Mouse (Mus musculus) midbrain, embryonic 14.5 days (tissue): ENCODE measurements around the gene Fbxl22. TPM values are rescaled to one million over a fixed set of nuclear protein-coding genes. Genes with fewer than 3 reads are reported as not detected.

Source experiments
- ATAC-seq: fragments of 200-750 bp; cut with Nextera tagmentation; 2 replicates; pipeline ENCODE4 v1.8.0; 2017; ENCODE audit warnings: moderate number of reproducible peaks, moderate library complexity; ENCODE audit not compliant: low FRiP score, low TSS enrichment
- DNase-seq: peaks from one replicate; pipeline ENCODE4 v3.0.0-alpha.2; 2015
- H3K27ac ChIP-seq: fragments of 300-500 bp; sonication (generic); replicated peaks from 2 replicates; pipeline ENCODE4 v1.5.1; 2014; ENCODE audit warnings: mild to moderate bottlenecking, low read depth, low read length, moderate library complexity
- H3K27me3 ChIP-seq: fragments of 300-500 bp; sonication (generic); 2 replicates; pipeline ENCODE4 v1.6.1; 2014; ENCODE audit warnings: low read length, control low read depth, mixed read lengths; ENCODE audit not compliant: control insufficient read depth, insufficient read depth
- H3K36me3 ChIP-seq: fragments of 300-500 bp; sonication (generic); 2 replicates; pipeline ENCODE4 v1.6.1; 2014; ENCODE audit warnings: low read length, control low read depth; ENCODE audit not compliant: control insufficient read depth, insufficient read depth
- H3K4me1 ChIP-seq: fragments of 300-500 bp; sonication (generic); 2 replicates; pipeline ENCODE4 v1.6.1; 2014; ENCODE audit warnings: mild to moderate bottlenecking, antibody characterized with exemption, low read length, control low read depth; ENCODE audit not compliant: control insufficient read depth, insufficient read depth
- H3K4me2 ChIP-seq: fragments of 300-500 bp; sonication (generic); 2 replicates; pipeline ENCODE4 v1.6.1; 2014; ENCODE audit warnings: mild to moderate bottlenecking, low read length, moderate library complexity
- H3K4me3 ChIP-seq: fragments of 300-500 bp; sonication (generic); replicated peaks from 2 replicates; pipeline ENCODE4 v1.5.1; 2014; ENCODE audit warnings: low read depth, low read length
- H3K9ac ChIP-seq: fragments of 300-500 bp; sonication (generic); replicated peaks from 2 replicates; pipeline ENCODE4 v1.6.1; 2014; ENCODE audit warnings: mild to moderate bottlenecking, low read length, moderate library complexity
- H3K9me3 ChIP-seq: fragments of 300-500 bp; sonication (generic); 2 replicates; pipeline ENCODE4 v1.6.1; 2016; ENCODE audit warnings: low read length, control low read depth, mixed read lengths; ENCODE audit not compliant: control insufficient read depth
- WGBS: fragments of 180-500 bp; shearing (Covaris S2); extraction: QIAGEN DNeasy Blood & Tissue Kit; methylation state at CpG from one replicate; pipeline ENCODE4 v1.1.7; 2014; 5-methylcytosine and 5-hydroxymethylcytosine counted together
- polyA plus RNA-seq: library from polyadenylated mRNA; unstranded; fragments of >200 nt; fragmentation: Nextera tagmentation; extraction: Ambion mirVana; gene quantifications from 2 replicates; pipeline ENCODE4 v1.2.1, GENCODE M21; 2014

Fbxl22 gene
- polyA plus RNA-seq, 1 experiment from 2014 or later = 1.9 TPM

- ATAC-seq = no peak
- Histone ChIP-seq H3K27me3 (no peaks in the 10 kb centered on the region), H3K36me3 (peaks cover 82% of the 10 kb centered on the region), H3K4me1 (no peaks in the 10 kb centered on the region), H3K9ac (no peak overlapping the region), H3K9me3 (no peaks in the 10 kb centered on the region), H3K27ac (peak overlapping the region; percentile 21), H3K4me3 (no peak overlapping the region), H3K4me2 (no peak overlapping the region)
- WGBS = 34% methylated on average over 5 of the region's 5 CpGs
- peak; percentile 61 for DNase-seq
These were observed 4.5 kb upstream of the Fbxl22 start for GRCm38 (mm10) chr9:66518901-66519300.

GRCm38 (mm10) chr9:66518251-66518650 is 3.9 kb upstream of the Fbxl22 start:
- peaks cover 77% of the 10 kb centered on the region for H3K36me3 ChIP-seq
- H3K9me3 ChIP-seq = no peaks in the 10 kb centered on the region
- DNase-seq = no peak
- no peak overlapping the region for H3K4me2 ChIP-seq
- H3K27ac ChIP-seq = no peak overlapping the region
- H3K27me3 ChIP-seq = no peaks in the 10 kb centered on the region
- no peaks in the 10 kb centered on the region for H3K4me1 ChIP-seq
- 97% methylated on average over 5 of the region's 5 CpGs for WGBS
- no peak overlapping the region for H3K4me3 ChIP-seq
- ATAC-seq = no peak
- H3K9ac ChIP-seq = no peak overlapping the region

- H3K4me2 ChIP-seq = no peak overlapping the region
- no peak for ATAC-seq
- WGBS = 91% methylated on average over 10 of the region's 10 CpGs
- no peaks in the 10 kb centered on the region for H3K27me3 ChIP-seq
- H3K9me3 ChIP-seq = no peaks in the 10 kb centered on the region
- H3K36me3 ChIP-seq = peaks cover 74% of the 10 kb centered on the region
- no peak overlapping the region for H3K4me3 ChIP-seq
- no peaks in the 10 kb centered on the region for H3K4me1 ChIP-seq
- H3K27ac ChIP-seq = no peak overlapping the region
- no peak overlapping the region for H3K9ac ChIP-seq
- DNase-seq = no peak
These were observed 3.4 kb upstream of the Fbxl22 start for GRCm38 (mm10) chr9:66517746-66518145.

- no peak for ATAC-seq
- Histone ChIP-seq H3K27me3 (no peaks in the 10 kb centered on the region), H3K4me1 (no peaks in the 10 kb centered on the region; the same call in 1 of the 2 replicates), H3K4me3 (no peak overlapping the region), H3K4me2 (no peak overlapping the region), H3K9me3 (no peaks in the 10 kb centered on the region), H3K36me3 (peaks cover 72% of the 10 kb centered on the region), H3K27ac (no peak overlapping the region), H3K9ac (no peak overlapping the region)
- no peak for DNase-seq
- 96% methylated on average over 6 of the region's 6 CpGs for WGBS
These were observed 2.0 kb upstream of the Fbxl22 start for GRCm38 (mm10) chr9:66516296-66516940.

- Histone ChIP-seq H3K36me3 (peaks cover 68% of the 10 kb centered on the region), H3K27ac (no peak overlapping the region), H3K27me3 (no peaks in the 10 kb centered on the region), H3K4me2 (no peak overlapping the region), H3K9ac (no peak overlapping the region), H3K9me3 (no peaks in the 10 kb centered on the region), H3K4me1 (peaks cover 5% of the 10 kb centered on the region; the same call in 1 of the 2 replicates), H3K4me3 (no peak overlapping the region)
- 93% methylated on average over 10 of the region's 10 CpGs for WGBS
- DNase-seq (no peak), ATAC-seq (no peak)
These were observed 1.4 kb upstream of the Fbxl22 start for GRCm38 (mm10) chr9:66515680-66516210.

- H3K4me2 ChIP-seq = no peak overlapping the region
- ATAC-seq (no peak), DNase-seq (no peak)
- 91% methylated on average over 2 of the region's 2 CpGs for WGBS
- peaks cover 11% of the 10 kb centered on the region for H3K4me1 ChIP-seq
- no peak overlapping the region for H3K4me3 ChIP-seq
- H3K36me3 ChIP-seq = peaks cover 63% of the 10 kb centered on the region
- H3K9ac ChIP-seq = no peak overlapping the region
- no peaks in the 10 kb centered on the region for H3K9me3 ChIP-seq
- H3K27ac ChIP-seq = no peak overlapping the region
- no peaks in the 10 kb centered on the region for H3K27me3 ChIP-seq
These were observed 722 bp upstream of the Fbxl22 start for GRCm38 (mm10) chr9:66515115-66515514.

- Histone ChIP-seq H3K9me3 (no peaks in the 10 kb centered on the region), H3K4me1 (peaks cover 12% of the 10 kb centered on the region), H3K4me2 (no peak overlapping the region), H3K4me3 (no peak overlapping the region), H3K27ac (no peak overlapping the region; the same call in 1 of the 2 replicates), H3K36me3 (peaks cover 63% of the 10 kb centered on the region), H3K27me3 (no peaks in the 10 kb centered on the region), H3K9ac (no peak overlapping the region)
- 92% methylated on average over 4 of the region's 4 CpGs for WGBS
- DNase-seq (no peak), ATAC-seq (no peak)
These were observed 635 bp downstream of the Fbxl22 start for GRCm38 (mm10) chr9:66513661-66514255.

- Histone ChIP-seq H3K9me3 (no peaks in the 10 kb centered on the region), H3K9ac (no peak overlapping the region), H3K27me3 (no peaks in the 10 kb centered on the region), H3K4me3 (no peak overlapping the region), H3K4me1 (peaks cover 12% of the 10 kb centered on the region), H3K27ac (no peak overlapping the region; the same call in 1 of the 2 replicates), H3K36me3 (peaks cover 64% of the 10 kb centered on the region), H3K4me2 (no peak overlapping the region)
- ATAC-seq (no peak), DNase-seq (peak; percentile 48)
These were observed 1.2 kb downstream of the Fbxl22 start for GRCm38 (mm10) chr9:66513150-66513549.

- peak overlapping the region; percentile 100 for H3K4me2 ChIP-seq
- peaks cover 12% of the 10 kb centered on the region for H3K4me1 ChIP-seq
- H3K9ac ChIP-seq = peak overlapping the region; percentile 78
- under 1% methylated on average over 8 of the region's 8 CpGs for WGBS
- H3K4me3 ChIP-seq = peak overlapping the region; percentile 57
- H3K27me3 ChIP-seq = no peaks in the 10 kb centered on the region
- ATAC-seq (peak; percentile 89), DNase-seq (peak; percentile 92)
- H3K36me3 ChIP-seq = peaks cover 64% of the 10 kb centered on the region
- H3K27ac ChIP-seq = peak overlapping the region; percentile 98
- H3K9me3 ChIP-seq = no peaks in the 10 kb centered on the region
These were observed 2.1 kb downstream of the Fbxl22 start for GRCm38 (mm10) chr9:66512351-66512671.
